Mouse (Mus musculus) testis, adult 2 months (tissue): ENCODE data around the gene Itm2b. TPM values are rescaled to one million over a fixed set of nuclear protein-coding genes. Genes with fewer than 3 reads are reported as not detected.

Experiments used
- H3K27ac ChIP-seq: fragments of 200-500 bp; 2 replicates; pipeline ENCODE4 v1.5.1; 2012; ENCODE audit warnings: low read depth, low read length; ENCODE audit not compliant: control insufficient read depth, insufficient read depth
- H3K27me3 ChIP-seq: fragments of 200-500 bp; 2 replicates; pipeline ENCODE4 v1.6.1; 2012; ENCODE audit warnings: mild to moderate bottlenecking, low read length, moderate library complexity; ENCODE audit not compliant: control insufficient read depth, insufficient read depth
- H3K36me3 ChIP-seq: fragments of 200-500 bp; 2 replicates; pipeline ENCODE4 v1.6.1; 2012; ENCODE audit warnings: mild to moderate bottlenecking, low read length; ENCODE audit not compliant: control insufficient read depth, insufficient read depth
- H3K4me1 ChIP-seq: fragments of 200-500 bp; 2 replicates; pipeline ENCODE4 v1.6.1; 2012; ENCODE audit warnings: low read length; ENCODE audit not compliant: control insufficient read depth, insufficient read depth
- H3K4me3 ChIP-seq: fragments of 200-500 bp; 2 replicates; pipeline ENCODE4 v1.5.1; 2012; ENCODE audit warnings: low read depth, mild to moderate bottlenecking, low read length, moderate library complexity, mixed read lengths; ENCODE audit not compliant: control insufficient read depth
- CTCF ChIP-seq: fragments of 200-500 bp; IDR thresholded peaks from 2 replicates; pipeline ENCODE4 v1.5.1; 2012; ENCODE audit warnings: low read depth, mild to moderate bottlenecking, inconsistent platforms, low read length, moderate library complexity; ENCODE audit not compliant: control insufficient read depth, insufficient read depth, insufficient replicate concordance
- POLR2A ChIP-seq: fragments of 200-500 bp; IDR thresholded peaks from 2 replicates; pipeline ENCODE4 v1.6.1; 2012; ENCODE audit warnings: low read depth, mild to moderate bottlenecking, inconsistent platforms, low read length, moderate library complexity; ENCODE audit not compliant: control insufficient read depth
- polyA plus RNA-seq: library from polyadenylated mRNA; depleted of rRNA; stranded (reverse); fragments of >200 nt; gene quantifications from 2 replicates; pipeline ENCODE4 v1.2.3, GENCODE M21; 2012

Itm2b gene
- polyA plus RNA-seq, 1 experiment: 330 TPM

- H3K27ac ChIP-seq: no peak overlapping the region
- H3K4me3 ChIP-seq: no peak overlapping the region
- TF ChIP-seq CTCF (no peak), POLR2A (no peak)
- no peaks in the 10 kb centered on the region for H3K36me3 ChIP-seq
- H3K4me1 ChIP-seq: no peaks in the 10 kb centered on the region
- H3K27me3 ChIP-seq: no peaks in the 10 kb centered on the region
Measured at GRCm38 (mm10) chr14:73421580-73421979, 36.5 kb upstream of the Itm2b start.

- Histone ChIP-seq H3K36me3 (no peaks in the 10 kb centered on the region), H3K27me3 (no peaks in the 10 kb centered on the region), H3K4me3 (no peak overlapping the region), H3K4me1 (no peaks in the 10 kb centered on the region), H3K27ac (no peak overlapping the region)
- TF ChIP-seq CTCF (no peak), POLR2A (no peak)
Measured at GRCm38 (mm10) chr14:73420138-73420745, 35.2 kb upstream of the Itm2b start.

- H3K27ac ChIP-seq: no peak overlapping the region
- TF ChIP-seq POLR2A (no peak), CTCF (no peak)
- H3K4me3 ChIP-seq: no peak overlapping the region
- no peaks in the 10 kb centered on the region for H3K4me1 ChIP-seq
- no peaks in the 10 kb centered on the region for H3K27me3 ChIP-seq
- H3K36me3 ChIP-seq: no peaks in the 10 kb centered on the region
Measured at GRCm38 (mm10) chr14:73416511-73416910, 31.4 kb upstream of the Itm2b start.

GRCm38 (mm10) chr14:73415376-73416035 lies 30.4 kb upstream of the Itm2b start:
- no peaks in the 10 kb centered on the region for H3K4me1 ChIP-seq
- H3K4me3 ChIP-seq: no peak overlapping the region
- TF ChIP-seq CTCF (no peak), POLR2A (no peak)
- H3K36me3 ChIP-seq: no peaks in the 10 kb centered on the region
- H3K27me3 ChIP-seq: no peaks in the 10 kb centered on the region
- no peak overlapping the region for H3K27ac ChIP-seq

GRCm38 (mm10) chr14:73411729-73412128 lies 26.6 kb upstream of the Itm2b start:
- Histone ChIP-seq H3K36me3 (no peaks in the 10 kb centered on the region), H3K4me3 (no peak overlapping the region), H3K4me1 (no peaks in the 10 kb centered on the region), H3K27ac (no peak overlapping the region), H3K27me3 (no peaks in the 10 kb centered on the region)
- TF ChIP-seq POLR2A: no peak
- TF ChIP-seq CTCF: no peak

GRCm38 (mm10) chr14:73410083-73410482 lies 25.0 kb upstream of the Itm2b start:
- Histone ChIP-seq H3K4me1 (no peaks in the 10 kb centered on the region), H3K36me3 (no peaks in the 10 kb centered on the region), H3K27ac (no peak overlapping the region), H3K27me3 (no peaks in the 10 kb centered on the region), H3K4me3 (no peak overlapping the region)
- TF ChIP-seq CTCF (no peak), POLR2A (no peak)

GRCm38 (mm10) chr14:73408223-73408845 lies 23.2 kb upstream of the Itm2b start:
- H3K27me3 ChIP-seq: no peaks in the 10 kb centered on the region
- TF ChIP-seq CTCF (no peak), POLR2A (no peak)

More at GRCm38 (mm10) chr14:73408223-73408845, 23.2 kb upstream of the Itm2b start:
- no peaks in the 10 kb centered on the region for H3K4me1 ChIP-seq
- no peak overlapping the region for H3K4me3 ChIP-seq
- H3K27ac ChIP-seq: no peak overlapping the region
- H3K36me3 ChIP-seq: no peaks in the 10 kb centered on the region
